Mouse (Mus musculus): ENCODE data around the gene Kcnc3. TPM values are rescaled to one million over a fixed set of nuclear protein-coding genes. Genes with fewer than 3 reads are reported as not detected.

The Kcnc3 gene
- total and polyA plus RNA-seq, 2 experiments from 2014 or later, result 8.0 to 37.0 TPM

DNA sequence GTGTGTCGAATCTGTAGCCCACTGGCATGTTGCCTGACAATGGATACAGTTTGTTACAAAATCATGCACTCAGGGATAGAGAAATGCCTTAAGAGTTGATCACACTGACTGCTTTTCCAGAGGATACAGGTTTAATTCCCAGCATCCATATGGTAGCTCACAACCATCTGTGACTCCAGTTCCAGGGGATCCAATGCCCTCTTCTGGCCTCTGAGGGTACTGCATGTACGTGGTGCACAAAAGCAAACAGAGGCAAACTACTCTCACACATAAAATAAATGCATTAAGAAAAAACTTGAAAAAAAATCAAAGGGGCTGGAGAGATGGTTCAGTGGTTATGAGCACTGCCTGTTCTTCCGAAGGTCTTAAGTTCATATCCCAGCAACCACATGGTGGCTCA is 26.6 kb downstream of the Kcnc3 start:
- no peak overlapping the region for H3K4me2 ChIP-seq (ENCODE audit: low read depth, low read length)
- TF ChIP-seq CTCF (IDR thresholded peaks at IDR 0.05; ENCODE audit: low read depth), result peak; percentile 51
- 0 out of 2 replicates have a peak, but pooled peaks cover 2% of the 10 kb centered on the region for H3K9me3 ChIP-seq (ENCODE audit: low read length)
- H3K4me3 ChIP-seq (ENCODE audit: low read length), result no peak overlapping the region
- no peak overlapping the region for H3K9ac ChIP-seq (replicated peaks; ENCODE audit: low read length)
- no peak for DNase-seq (ENCODE audit: low spot score)
- H3K27me3 ChIP-seq (ENCODE audit: insufficient read depth, low read length), result no peaks in the 10 kb centered on the region
- 89% methylated on average over 3 of the region's 3 CpGs for WGBS
- no peak for ATAC-seq
- H3K36me3 ChIP-seq (ENCODE audit: insufficient read depth, low read length), result no peaks in the 10 kb centered on the region
- H3K27ac ChIP-seq, result no peak overlapping the region
- no peaks in the 10 kb centered on the region for H3K4me1 ChIP-seq (ENCODE audit: insufficient read depth, low read length)

DNA sequence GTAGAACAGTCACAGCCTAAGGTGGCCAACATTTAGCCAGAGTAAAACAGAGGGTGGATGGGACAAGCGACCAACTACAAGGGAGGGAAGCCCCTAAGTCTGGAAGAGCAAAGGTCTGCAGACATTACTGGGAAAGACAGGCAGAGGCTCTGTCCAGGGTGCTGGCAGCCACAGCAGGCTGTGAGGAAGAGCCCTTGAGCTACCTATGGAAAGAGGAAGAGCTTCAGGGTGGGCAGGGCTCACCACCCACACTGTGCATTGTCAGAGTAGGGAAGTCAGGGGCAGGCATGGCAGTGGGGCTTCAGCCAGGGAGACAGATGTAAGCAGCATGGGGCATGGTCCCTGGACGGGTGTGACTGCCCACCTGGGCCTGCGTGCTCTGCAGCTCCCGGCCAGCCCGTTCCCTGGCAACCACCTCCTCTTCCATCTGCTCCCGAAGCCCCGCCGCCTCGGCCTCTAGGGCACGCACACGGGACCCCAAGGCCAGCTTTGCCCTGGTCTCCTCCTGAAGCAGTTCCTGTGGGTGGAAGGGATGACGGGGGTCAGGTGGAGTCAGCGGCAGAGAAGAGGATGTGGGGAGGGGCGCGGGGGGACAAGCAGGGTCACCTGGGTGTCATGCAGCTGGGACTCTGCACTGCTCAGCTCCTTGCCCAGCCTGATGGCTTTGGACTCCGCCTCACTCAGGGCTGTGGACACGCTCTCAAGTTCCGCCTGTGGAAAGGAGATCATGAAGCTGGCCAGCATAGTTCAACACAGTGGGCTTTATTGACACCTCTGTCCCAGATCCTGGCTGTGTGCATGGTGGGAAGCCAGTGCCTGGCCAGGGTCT is 33.5 kb downstream of the Kcnc3 start:
- 29% methylated on average over 18 of the region's 18 CpGs for WGBS
- no peak for TF ChIP-seq CTCF (IDR thresholded peaks at IDR 0.05; ENCODE audit: low read depth)
- no peak overlapping the region for H3K9ac ChIP-seq (replicated peaks; ENCODE audit: low read length)

DNA sequence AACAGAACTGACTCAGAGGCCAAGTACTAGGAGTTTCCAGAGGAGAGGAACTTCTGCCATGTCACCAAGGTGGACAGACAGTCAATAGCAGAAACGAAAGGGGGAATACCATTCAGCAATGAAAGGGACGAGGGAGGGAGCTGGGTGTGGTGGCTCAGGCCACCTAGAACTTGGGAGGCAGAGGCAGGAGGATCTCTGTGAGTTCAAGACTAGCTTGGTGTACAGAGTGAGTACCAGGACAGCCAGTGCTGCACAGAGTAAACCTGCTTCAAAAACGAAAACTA is 34.0 kb downstream of the Kcnc3 start:
- Histone ChIP-seq H3K4me2 (ENCODE audit: low read depth, low read length) (no peak overlapping the region), H3K4me1 (ENCODE audit: insufficient read depth, low read length) (no peaks in the 10 kb centered on the region), H3K9me3 (ENCODE audit: low read length) (0 out of 2 replicates have a peak, but pooled peaks cover 2% of the 10 kb centered on the region), H3K9ac (replicated peaks; ENCODE audit: low read length) (no peak overlapping the region), H3K4me3 (ENCODE audit: low read length) (no peak overlapping the region), H3K27me3 (ENCODE audit: insufficient read depth, low read length) (no peaks in the 10 kb centered on the region), H3K36me3 (ENCODE audit: insufficient read depth, low read length) (no peaks in the 10 kb centered on the region), H3K27ac (no peak overlapping the region)
- DNase-seq (ENCODE audit: low spot score), result no peak
- no peak for ATAC-seq
- no peak for TF ChIP-seq CTCF (IDR thresholded peaks at IDR 0.05; ENCODE audit: low read depth)
- 81% methylated on average over 3 of the region's 3 CpGs for WGBS

More for the DNA sequence above, 33.5 kb downstream of the Kcnc3 start:
- Histone ChIP-seq H3K9me3 (ENCODE audit: low read length) (0 out of 2 replicates have a peak, but pooled peaks cover 2% of the 10 kb centered on the region), H3K36me3 (ENCODE audit: insufficient read depth, low read length) (no peaks in the 10 kb centered on the region), H3K27me3 (ENCODE audit: insufficient read depth, low read length) (no peaks in the 10 kb centered on the region), H3K4me2 (ENCODE audit: low read depth, low read length) (no peak overlapping the region), H3K27ac (no peak overlapping the region), H3K4me1 (ENCODE audit: insufficient read depth, low read length) (no peaks in the 10 kb centered on the region), H3K4me3 (ENCODE audit: low read length) (no peak overlapping the region)
- DNase-seq (ENCODE audit: low spot score) (no peak), ATAC-seq (no peak)

DNA sequence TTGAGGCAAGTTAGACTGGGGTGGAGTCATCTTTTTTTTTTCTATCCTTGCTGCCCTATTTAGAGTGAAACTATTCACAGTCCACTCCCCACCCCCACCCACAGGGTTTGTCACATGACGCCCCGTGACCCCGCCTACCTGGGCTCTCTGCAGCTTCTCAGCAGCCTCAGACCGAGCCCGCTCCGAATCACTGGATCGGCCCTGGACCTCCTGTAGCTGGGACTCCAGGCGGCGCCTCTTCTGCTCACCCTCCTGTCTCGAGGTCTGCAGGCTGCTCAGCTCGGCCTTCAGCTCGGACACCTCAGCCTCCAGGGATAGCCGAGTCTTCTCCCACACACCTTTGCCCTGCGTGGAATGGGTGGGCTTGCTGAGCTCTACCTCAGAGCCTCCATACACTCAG is 34.4 kb downstream of the Kcnc3 start:
- H3K4me1 ChIP-seq (ENCODE audit: insufficient read depth, low read length), result no peaks in the 10 kb centered on the region
- 62% methylated on average over 14 of the region's 14 CpGs for WGBS
- TF ChIP-seq CTCF (IDR thresholded peaks at IDR 0.05; ENCODE audit: low read depth), result no peak
- H3K4me3 ChIP-seq (ENCODE audit: low read length), result no peak overlapping the region
- H3K4me2 ChIP-seq (ENCODE audit: low read depth, low read length), result no peak overlapping the region
- ATAC-seq (no peak), DNase-seq (ENCODE audit: low spot score) (no peak)
- H3K36me3 ChIP-seq (ENCODE audit: insufficient read depth, low read length), result no peaks in the 10 kb centered on the region
- H3K27ac ChIP-seq, result no peak overlapping the region
- H3K9me3 ChIP-seq (ENCODE audit: low read length), result no peaks in the 10 kb centered on the region
- H3K27me3 ChIP-seq (ENCODE audit: insufficient read depth, low read length), result no peaks in the 10 kb centered on the region
- no peak overlapping the region for H3K9ac ChIP-seq (replicated peaks; ENCODE audit: low read length)

DNA sequence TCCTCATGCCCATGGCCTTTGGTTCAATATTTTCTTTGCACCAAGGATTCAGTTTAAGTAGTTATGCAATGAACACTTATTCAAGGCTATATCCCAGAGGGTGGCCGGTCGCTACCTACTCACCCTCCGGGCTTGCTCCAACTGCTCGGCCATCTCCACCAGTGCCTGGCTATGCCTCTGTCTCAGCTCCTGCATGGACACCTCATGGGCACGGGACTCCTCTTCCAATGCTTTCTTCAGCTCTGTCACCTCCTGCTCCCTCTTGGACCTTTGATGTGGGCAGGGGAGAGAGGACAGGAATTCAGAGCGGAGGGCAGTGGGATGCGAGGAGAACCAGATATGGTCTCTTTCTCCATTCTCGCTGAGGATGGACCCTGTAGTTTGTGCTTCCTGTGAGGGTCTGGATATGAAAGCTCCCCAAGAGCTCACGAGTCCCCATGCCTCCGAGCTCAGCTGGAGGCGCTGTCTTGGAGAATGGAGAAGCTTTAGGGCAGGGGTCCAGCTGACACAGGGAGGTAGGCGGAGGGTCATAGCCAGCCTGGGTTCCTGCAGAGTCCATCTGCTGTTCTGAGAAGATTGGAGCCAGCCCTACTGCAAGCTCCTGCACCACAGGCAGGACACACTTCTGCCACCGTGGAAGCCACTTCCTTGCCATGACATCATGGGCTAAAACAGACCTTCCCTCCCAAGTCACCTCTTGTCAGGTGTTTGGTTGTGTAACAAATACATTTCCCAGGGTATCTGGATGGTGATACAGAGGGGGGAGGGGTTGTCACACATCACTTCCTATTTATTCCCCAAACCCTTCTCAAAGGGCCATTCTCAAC is 35.0 kb downstream of the Kcnc3 start:
- Histone ChIP-seq H3K9ac (replicated peaks; ENCODE audit: low read length) (no peak overlapping the region), H3K4me2 (ENCODE audit: low read depth, low read length) (no peak overlapping the region), H3K4me1 (ENCODE audit: insufficient read depth, low read length) (no peaks in the 10 kb centered on the region), H3K36me3 (ENCODE audit: insufficient read depth, low read length) (no peaks in the 10 kb centered on the region), H3K27me3 (ENCODE audit: insufficient read depth, low read length) (no peaks in the 10 kb centered on the region), H3K9me3 (ENCODE audit: low read length) (no peaks in the 10 kb centered on the region), H3K27ac (no peak overlapping the region), H3K4me3 (ENCODE audit: low read length) (no peak overlapping the region)
- WGBS, result 83% methylated on average over 13 of the region's 13 CpGs
- no peak for DNase-seq (ENCODE audit: low spot score)
- TF ChIP-seq CTCF (IDR thresholded peaks at IDR 0.05; ENCODE audit: low read depth), result no peak
- no peak for ATAC-seq

DNA sequence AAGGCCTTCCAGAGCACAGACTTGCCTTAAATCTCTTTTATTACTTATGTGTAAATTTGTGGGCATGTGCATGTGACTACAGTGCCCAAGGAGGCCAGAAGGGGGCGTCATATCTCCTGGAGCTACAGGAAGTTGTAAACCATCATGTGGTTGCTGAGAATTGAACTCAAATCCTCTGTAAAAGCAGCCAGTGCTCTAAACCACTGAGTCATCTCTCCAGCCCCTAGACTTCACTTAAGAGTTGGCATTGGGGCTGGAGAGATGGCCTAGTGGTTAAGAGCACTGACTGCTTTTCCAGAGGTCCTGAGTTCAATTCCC is 35.6 kb downstream of the Kcnc3 start:
- no peaks in the 10 kb centered on the region for H3K9me3 ChIP-seq (ENCODE audit: low read length)
- no peaks in the 10 kb centered on the region for H3K27me3 ChIP-seq (ENCODE audit: insufficient read depth, low read length)
- H3K4me2 ChIP-seq (ENCODE audit: low read depth, low read length), result no peak overlapping the region
- no peak for DNase-seq (ENCODE audit: low spot score)
- TF ChIP-seq CTCF (IDR thresholded peaks at IDR 0.05; ENCODE audit: low read depth), result no peak
- H3K4me3 ChIP-seq (ENCODE audit: low read length), result no peak overlapping the region
- 52% methylated on average over 1 of the region's 1 CpGs for WGBS
- no peak for ATAC-seq
- H3K9ac ChIP-seq (replicated peaks; ENCODE audit: low read length), result no peak overlapping the region
- no peak overlapping the region for H3K27ac ChIP-seq
- H3K4me1 ChIP-seq (ENCODE audit: insufficient read depth, low read length), result no peaks in the 10 kb centered on the region
- no peaks in the 10 kb centered on the region for H3K36me3 ChIP-seq (ENCODE audit: insufficient read depth, low read length)

DNA sequence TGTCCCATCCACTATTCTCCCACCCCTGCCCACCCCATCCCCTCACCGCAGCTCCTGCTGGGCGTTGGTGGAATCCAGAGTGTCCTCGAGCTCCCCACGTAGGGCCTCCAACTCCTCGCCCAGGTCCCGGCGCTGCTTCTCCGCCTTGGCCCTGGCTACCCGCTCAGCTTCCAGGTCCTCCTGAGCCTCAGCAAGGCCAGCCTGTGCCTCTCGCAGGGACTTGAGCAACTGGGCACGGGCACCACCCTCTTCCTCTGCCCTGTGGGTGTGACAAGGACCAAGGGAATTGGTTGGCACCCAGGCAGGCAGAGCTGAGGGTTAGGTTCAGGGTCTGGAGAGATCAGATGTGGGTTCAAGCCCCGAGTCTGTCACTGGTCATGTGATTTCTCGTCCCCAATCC is 36.5 kb downstream of the Kcnc3 start:
- no peak overlapping the region for H3K4me3 ChIP-seq (ENCODE audit: low read length)
- H3K27ac ChIP-seq, result no peak overlapping the region
- no peaks in the 10 kb centered on the region for H3K36me3 ChIP-seq (ENCODE audit: insufficient read depth, low read length)
- no peak for DNase-seq (ENCODE audit: low spot score)
- no peaks in the 10 kb centered on the region for H3K4me1 ChIP-seq (ENCODE audit: insufficient read depth, low read length)
- H3K9me3 ChIP-seq (ENCODE audit: low read length), result no peaks in the 10 kb centered on the region
- no peak for TF ChIP-seq CTCF (IDR thresholded peaks at IDR 0.05; ENCODE audit: low read depth)
- 84% methylated on average over 13 of the region's 13 CpGs for WGBS
- no peak overlapping the region for H3K9ac ChIP-seq (replicated peaks; ENCODE audit: low read length)
- no peak overlapping the region for H3K4me2 ChIP-seq (ENCODE audit: low read depth, low read length)
- H3K27me3 ChIP-seq (ENCODE audit: insufficient read depth, low read length), result no peaks in the 10 kb centered on the region
- ATAC-seq, result no peak

Data from hindbrain, postnatal 0 days (tissue).